Mouse (Mus musculus) brain, embryonic 14.5 days (tissue): ENCODE measurements around the gene Exo1.
A peak's percentile ranks its signal among the peaks of the same experiment; 100 is the strongest.

Experiments
- CTCF ChIP-seq: fragments of 200-500 bp; IDR thresholded peaks from 2 replicates; pipeline ENCODE4 v1.5.1; 2012; ENCODE audit warnings: inconsistent platforms, mild to moderate bottlenecking, moderate library complexity, borderline replicate concordance; ENCODE audit not compliant: insufficient read depth, insufficient read length; ENCODE audit errors: extremely low read depth
- POLR2A ChIP-seq: fragments of 200-500 bp; IDR thresholded peaks from 2 replicates; pipeline ENCODE4 v1.6.1; 2012; ENCODE audit warnings: mild to moderate bottlenecking, inconsistent platforms, borderline replicate concordance; ENCODE audit not compliant: poor library complexity, insufficient read depth, insufficient read length, severe bottlenecking; ENCODE audit errors: extremely low read depth

DNA sequence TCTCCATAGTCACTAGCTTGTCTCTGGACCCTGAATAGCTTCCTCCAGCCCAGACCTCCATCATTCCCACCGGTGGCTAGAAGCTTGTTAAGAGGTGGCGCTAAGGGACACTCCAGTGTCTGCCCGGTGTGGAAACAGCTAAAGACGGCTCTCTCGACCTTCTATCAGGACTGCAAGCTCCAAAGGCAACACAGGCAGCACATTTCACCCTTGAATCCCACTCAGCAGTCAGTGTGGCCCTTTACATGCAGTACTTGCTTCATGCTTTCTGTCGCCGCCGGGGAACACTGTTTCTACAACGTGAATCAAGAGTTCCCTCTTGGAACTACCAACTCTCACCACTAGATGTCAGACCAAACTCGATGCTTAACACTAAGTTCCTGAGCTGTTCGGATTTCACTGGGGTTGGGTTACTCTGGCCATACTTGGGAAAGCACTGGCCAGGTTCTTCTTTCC lies 55.9 kb downstream of the Exo1 start:
- TF ChIP-seq POLR2A (no peak), CTCF (peak; percentile 79; the same call in 1 of the 2 replicates)
